Mouse (Mus musculus) gastrocnemius, adult 18-20 months (tissue): ENCODE data around the gene Mtx3. TPM values are rescaled to one million over a fixed set of nuclear protein-coding genes. Genes with fewer than 3 reads are reported as not detected.

Experiments used
- DNase-seq: peaks from one replicate; pipeline ENCODE4 v3.0.0; 2021; ENCODE audit warnings: low spot score
- long read RNA-seq, 2 experiments: library from polyadenylated mRNA; stranded (forward); transcript quantifications; one replicate each; pipeline ENCODE4 v2.0.0; 2021
- total RNA-seq, 2 experiments: library from RNA; stranded (reverse); gene quantifications; 2 replicates each; pipeline ENCODE4 v1.2.3; 2021

The Mtx3 gene
- total RNA-seq: 1 to 10 TPM; 4.0 to 4.1 TPM
- long read RNA-seq, experiment 1, partial matches to known transcripts: 2 of 2 reads
- long read RNA-seq, experiment 1, other reads (novel, unspliced or antisense): 0 of 2 reads
- long read RNA-seq, experiment 2: 0 reads

GRCm38 (mm10) chr13:92844586-92845221 is at the start of gene Mtx3:
TSS of gene Mtx3 (plus strand) at chr13:92844760.
- DNase-seq: peak; percentile 87

GRCm38 (mm10) chr13:92798830-92799229 is 45.7 kb upstream of the Mtx3 start:
- no peak for DNase-seq

- DNase-seq: no peak
Measured at GRCm38 (mm10) chr13:92799306-92799925, 45.1 kb upstream of the Mtx3 start.

DNA sequence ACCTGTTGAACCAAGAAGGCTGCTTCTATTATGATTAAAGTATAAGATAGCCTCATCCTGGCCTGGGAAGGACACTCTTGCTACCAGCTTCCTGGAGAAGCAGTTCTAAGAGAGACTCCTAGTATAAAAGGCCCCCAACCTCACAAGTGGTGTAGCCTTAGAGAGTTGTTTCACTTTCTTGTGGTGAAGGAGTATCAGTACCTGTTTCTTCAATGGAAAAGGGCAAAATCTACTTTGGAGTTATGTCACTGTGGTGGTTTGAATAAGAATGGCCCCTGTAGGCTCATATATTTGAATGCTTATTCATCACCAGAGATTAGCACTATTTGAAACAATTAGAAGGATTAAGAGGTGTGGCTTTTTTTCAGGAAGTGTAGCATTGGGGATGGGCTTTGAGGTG is 37.8 kb upstream of the Mtx3 start:
- DNase-seq: no peak

- DNase-seq: no peak
Measured at GRCm38 (mm10) chr13:92807849-92808248, 36.7 kb upstream of the Mtx3 start.

GRCm38 (mm10) chr13:92810592-92810991 is 34.0 kb upstream of the Mtx3 start:
- DNase-seq: peak; percentile 62

DNA sequence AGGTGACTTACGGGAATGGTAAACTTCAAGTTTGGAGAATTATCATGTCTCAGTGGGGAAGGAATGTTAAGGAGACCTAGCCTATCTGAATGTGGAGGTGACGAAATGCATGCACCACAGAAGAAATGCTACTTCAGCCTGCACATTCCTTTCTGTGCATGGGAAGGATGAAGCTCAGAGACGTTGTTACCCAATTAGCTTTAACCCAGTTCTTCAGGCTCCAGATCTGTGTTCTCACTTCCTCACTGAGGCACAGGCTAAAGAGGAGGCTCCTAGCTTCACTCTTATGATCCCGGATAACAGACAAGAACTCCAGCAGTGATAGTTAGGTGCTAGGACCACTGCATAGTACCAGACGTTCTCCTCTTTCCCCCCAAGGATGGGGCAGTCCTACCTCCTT is 28.2 kb upstream of the Mtx3 start:
- no peak for DNase-seq

GRCm38 (mm10) chr13:92817357-92817756 is 27.2 kb upstream of the Mtx3 start:
- DNase-seq: no peak

DNA sequence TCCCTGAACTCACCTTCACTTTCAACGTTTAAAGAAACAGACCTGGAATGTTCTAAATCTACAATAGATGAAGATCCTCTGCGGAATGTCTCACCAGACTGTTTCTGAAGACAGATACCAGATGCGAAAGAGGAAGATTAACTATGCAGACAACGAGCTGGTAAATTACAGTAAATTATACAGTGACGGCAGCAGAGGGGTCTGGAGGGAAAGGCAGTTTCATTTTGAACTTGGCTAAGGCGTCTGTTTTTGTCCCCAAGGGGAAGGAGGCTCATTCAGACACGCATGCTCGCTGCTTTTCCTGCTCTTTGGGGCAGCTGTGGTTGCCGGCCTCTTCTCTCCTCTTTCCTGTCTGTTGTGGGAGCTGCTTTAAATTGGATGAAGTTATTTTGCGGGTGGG is 15.7 kb upstream of the Mtx3 start:
- no peak for DNase-seq

DNA sequence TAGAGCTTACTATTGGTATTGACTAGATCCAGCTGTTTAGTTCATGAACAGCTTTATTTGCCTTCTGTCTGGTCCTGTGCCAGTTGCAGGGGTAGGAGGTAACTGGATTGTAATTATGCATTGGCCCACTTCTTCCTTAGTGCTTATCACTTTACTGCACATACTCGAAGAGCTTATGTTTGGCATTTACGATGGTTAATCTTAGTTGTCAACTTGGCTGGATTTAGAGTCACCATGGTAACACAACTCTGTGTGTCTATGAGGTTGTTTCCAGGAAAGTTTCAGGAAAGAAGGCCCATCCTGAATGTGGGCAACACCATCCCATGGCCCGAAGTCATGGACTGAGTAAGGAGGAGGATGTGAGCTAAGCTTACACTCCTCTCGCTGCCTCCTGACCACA is 11.4 kb upstream of the Mtx3 start:
- DNase-seq: no peak

GRCm38 (mm10) chr13:92846438-92846837 is 1.9 kb downstream of the Mtx3 start:
- no peak for DNase-seq

GRCm38 (mm10) chr13:92847336-92847735 is 2.8 kb downstream of the Mtx3 start:
- DNase-seq: no peak

- DNase-seq: no peak
Measured at GRCm38 (mm10) chr13:92848002-92848401, 3.4 kb downstream of the Mtx3 start.

- DNase-seq: no peak
Measured at GRCm38 (mm10) chr13:92855901-92856300, 11.3 kb downstream of the Mtx3 start.

- peak; percentile 0 for DNase-seq
Measured at GRCm38 (mm10) chr13:92858808-92859207, 14.2 kb downstream of the Mtx3 start.

DNA sequence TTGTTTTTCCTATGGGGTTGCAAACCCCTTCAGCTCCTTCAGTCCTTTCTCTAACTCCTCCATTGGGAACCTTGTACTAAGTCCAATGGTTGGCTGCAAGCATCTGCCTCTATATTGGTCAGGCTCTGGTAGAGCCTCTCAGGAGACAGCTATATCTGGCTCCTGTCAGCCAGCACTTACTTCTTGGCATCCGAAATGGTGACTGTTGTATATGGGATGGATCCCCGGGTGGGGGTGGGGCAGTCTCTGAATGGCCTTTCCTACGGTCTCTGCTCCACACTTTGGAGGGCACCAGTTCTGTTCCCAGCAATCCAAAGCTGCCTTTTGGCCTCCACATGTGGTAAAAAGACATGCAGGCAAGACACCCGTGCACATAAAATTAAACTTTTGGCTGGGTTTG is 15.4 kb downstream of the Mtx3 start:
- DNase-seq: no peak

GRCm38 (mm10) chr13:92865358-92865757 is 20.8 kb downstream of the Mtx3 start:
- DNase-seq: peak; percentile 25

DNA sequence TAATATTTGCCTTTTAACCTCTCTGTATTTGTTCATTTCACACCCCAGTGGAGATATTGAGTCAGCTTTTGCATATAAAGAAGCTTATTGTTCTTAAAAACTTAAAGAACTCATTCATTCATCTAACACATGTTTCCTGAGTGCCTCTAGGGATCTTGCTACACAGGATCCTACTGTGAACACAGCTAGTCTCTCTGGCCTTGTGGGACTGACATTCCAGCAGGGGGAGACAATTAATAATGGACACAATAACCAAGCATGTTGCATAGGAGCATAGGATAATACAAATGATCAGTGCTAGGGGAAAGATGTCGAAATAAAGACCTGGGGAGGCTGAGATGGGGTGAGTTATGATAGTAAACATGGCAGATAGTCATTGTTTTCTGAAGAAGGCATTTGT is 22.1 kb downstream of the Mtx3 start:
- no peak for DNase-seq

DNA sequence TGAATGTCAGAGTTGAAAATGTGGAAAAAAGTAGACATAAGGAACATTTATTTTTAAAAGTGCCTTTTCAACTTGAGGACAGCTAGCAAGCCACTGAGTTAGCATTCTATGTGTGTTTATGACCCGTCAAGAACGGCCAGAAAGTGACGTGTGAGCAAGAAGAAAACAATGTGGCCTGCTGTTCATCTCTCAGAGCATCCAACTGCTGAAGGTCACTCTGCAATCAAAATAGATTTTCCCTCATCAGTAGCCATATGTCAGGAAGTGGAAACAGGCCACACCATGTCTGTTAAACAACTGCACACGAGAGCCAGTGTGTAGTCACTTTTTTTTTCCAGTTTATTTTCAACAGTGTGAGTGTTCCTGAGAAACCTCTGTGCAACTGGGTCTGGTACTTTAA is 35.0 kb downstream of the Mtx3 start:
- DNase-seq: peak; percentile 37

- DNase-seq: no peak
Measured at GRCm38 (mm10) chr13:92879933-92880332, 35.4 kb downstream of the Mtx3 start.

DNA sequence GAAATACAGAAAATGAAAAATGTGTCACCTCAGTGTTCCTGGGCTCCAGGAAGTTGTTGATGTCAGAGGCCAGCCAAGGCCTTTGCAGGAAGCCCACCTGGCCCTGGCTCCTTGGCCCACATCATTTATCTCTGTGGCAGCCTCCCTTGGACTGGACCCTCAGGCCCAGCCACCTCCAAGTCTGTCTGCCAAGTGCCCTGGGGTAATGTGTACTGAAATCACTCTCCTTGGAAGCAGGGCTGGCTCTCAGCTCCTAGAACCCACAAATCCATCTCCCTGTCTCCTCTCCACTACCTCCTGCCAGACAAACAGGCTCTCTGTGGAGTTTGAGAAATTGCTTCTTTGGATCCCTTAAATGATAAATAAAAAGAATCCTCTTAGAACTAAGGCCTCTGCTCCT is 36.0 kb downstream of the Mtx3 start:
- peak; percentile 7 for DNase-seq

- DNase-seq: peak; percentile 88
Measured at GRCm38 (mm10) chr13:92882271-92882985, 37.9 kb downstream of the Mtx3 start.
